Mouse (Mus musculus) effector memory CD4-positive, alpha-beta T cell, adult 5 months (primary cell): ENCODE data around the gene Gm3371. TPM values are rescaled to one million over a fixed set of nuclear protein-coding genes. Genes with fewer than 3 reads are reported as not detected.

ENCODE experiments used
- polyA plus RNA-seq: library from polyadenylated mRNA; unstranded; fragments of 100-300 nt; shearing (Covaris generic); gene quantifications from one replicate; pipeline ENCODE4 v1.2.1, GENCODE M21; 2017

Gene Gm3371
- polyA plus RNA-seq: not detected

DNA sequence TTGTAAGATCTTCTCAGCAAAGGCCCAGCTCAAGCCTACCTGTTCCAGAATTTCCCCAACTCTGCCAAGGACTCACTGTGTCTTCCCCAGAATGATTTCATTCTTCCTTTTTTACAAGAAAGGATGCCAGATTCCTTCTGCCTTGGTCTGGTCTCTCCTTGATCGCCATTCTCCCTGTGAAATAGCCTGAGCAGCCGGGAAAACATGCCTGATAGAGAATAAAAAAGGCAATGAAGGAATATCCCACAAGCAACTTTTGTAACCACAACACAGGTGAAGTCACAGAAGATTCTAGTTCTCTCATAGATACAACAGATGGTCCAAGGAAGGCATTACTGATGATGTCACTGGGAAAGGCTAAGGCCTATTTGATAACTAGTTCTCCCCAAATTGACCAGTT is at the start of gene Gm3371:
Gene Gm3371, minus strand, starts transcription at position 101 of the 400 bp plus-strand sequence.

DNA sequence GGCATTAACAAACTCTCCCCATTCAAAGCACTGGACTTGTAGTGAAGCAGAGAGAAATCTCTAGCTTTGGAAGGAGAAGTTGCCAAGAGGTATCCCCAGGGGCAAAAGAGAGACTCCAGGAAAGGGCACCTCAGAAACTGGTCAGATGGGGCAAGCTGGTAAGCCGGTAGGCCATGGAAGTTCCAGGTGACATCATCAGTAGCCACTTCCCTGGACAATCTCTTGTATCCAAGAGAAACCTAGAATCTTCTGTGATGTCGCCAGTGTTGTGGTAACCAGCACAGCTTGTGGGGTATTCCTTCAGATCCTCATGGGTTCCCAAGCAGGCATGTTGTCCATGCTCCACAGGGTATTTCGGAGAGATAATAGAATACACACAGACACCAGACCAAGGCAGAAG is 22.8 kb upstream of the Gm3371 start, which contains the start of gene Gm8232:
Gene Gm8232, plus strand, starts transcription at position 301 of the 400 bp plus-strand sequence.

DNA sequence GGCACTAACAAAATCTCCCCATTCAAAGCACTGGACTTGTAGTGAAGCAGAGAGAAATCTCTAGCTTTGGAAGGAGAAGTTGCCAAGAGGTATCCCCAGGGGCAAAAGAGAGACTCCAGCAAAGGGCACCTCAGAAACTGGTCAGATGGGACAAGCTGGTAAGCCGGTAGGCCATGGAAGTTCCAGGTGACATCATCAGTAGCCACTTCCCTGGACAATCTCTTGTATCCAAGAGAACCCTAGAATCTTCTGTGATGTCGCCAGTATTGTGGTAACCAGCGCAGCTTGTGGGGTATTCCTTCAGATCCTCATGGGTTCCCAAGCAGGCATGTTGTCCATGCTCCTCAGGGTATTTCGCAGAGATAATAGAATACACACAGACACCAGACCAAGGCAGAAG is 45.4 kb downstream of the Gm3371 start, which contains the start of gene Gm8229:
Gene Gm8229, plus strand, starts transcription at position 301 of the 400 bp plus-strand sequence.

Other genes with a start within 250 kb of the Gm3371 start
- gene Gm8212, start 213.0 kb downstream of the Gm3371 start, polyA plus RNA-seq: not detected
- not detected for gene 4930503E14Rik, start 197.4 kb downstream of the Gm3371 start, polyA plus RNA-seq
- gene Gm8220, start 125.1 kb downstream of the Gm3371 start, polyA plus RNA-seq: not detected
- not detected for gene Gm5930, start 72.1 kb downstream of the Gm3371 start, polyA plus RNA-seq
- not detected for gene Gm8229, start 45.3 kb downstream of the Gm3371 start, polyA plus RNA-seq
- gene Gm8232, start 22.9 kb upstream of the Gm3371 start, polyA plus RNA-seq: not detected
- gene BC061237, start 81.8 kb upstream of the Gm3371 start, polyA plus RNA-seq: not detected
- gene Gm17093, start 107.6 kb upstream of the Gm3371 start, polyA plus RNA-seq: not detected
- gene Gm8247, start 172.5 kb upstream of the Gm3371 start, polyA plus RNA-seq: not detected
- not detected for gene Gm5624, start 217.2 kb upstream of the Gm3371 start, polyA plus RNA-seq